Mouse (Mus musculus): ENCODE results near the gene Etfdh.

Gene Etfdh

DNA sequence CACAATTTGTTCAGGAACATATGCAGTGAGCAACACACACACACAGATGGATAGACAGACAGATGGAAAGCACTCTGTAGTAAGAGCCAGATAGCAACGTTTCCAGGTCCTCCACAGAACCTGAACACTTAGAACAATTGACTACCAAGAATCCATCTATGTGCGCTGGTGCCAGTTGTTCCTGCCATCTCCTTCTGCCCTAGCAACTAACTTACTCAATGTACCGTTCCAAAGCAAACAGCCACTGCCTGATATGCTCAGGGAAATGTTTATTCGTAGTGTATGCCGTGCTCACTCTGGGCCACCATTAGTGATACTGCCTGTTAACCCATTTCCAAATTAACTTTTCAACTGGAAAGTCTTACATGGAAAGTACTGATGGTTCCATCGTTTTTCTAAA is 74.2 kb downstream of the Etfdh start:
- no peak for DNase-seq (ENCODE audit: extremely low read depth, insufficient read length, low spot score)
